Mouse (Mus musculus): ENCODE results near the gene Zfp36.
"Not testable (repeated sequence)": the region's sequence is repeated elsewhere in the genome, so short reads cannot be mapped to it uniquely, and the experiment has no call there.

Gene Zfp36

DNA sequence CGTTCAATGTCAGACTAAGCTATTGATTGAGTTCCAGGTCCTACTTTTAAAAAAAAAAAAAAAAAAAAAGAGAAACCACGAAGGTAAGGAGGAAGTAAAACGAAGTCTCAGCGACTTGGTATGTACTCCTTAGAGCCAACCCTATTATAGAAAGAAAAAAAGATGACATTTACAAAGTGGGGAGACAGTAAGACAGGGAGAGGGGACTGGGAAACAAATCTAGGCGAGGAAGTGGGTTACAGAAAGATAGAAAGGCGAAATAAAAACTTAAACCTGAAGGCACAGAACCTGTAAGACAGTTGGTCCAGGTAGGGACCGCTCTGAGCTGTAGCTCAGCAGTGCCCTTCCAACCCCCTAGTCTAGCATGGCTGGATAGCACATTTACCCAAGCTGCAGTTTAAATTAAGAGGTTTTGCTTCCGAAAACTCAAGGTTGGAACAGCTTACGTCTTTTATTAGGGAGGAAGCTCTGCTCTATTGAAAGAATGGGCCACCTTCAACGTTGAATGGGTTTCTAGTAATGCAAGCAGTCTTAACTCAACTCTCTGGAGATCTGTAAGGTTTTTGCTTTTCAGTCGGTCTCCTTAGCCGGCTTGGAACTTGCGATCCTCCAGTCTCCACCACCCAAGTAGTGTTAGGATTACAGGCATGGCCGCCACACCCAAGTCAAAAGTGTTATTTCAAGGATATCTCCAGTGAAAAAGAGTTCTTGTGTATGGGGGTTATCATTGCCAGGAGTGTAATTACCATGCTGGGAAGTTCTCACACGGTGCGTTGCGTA lies at the start of gene Zfp36:
Zfp36 (minus strand) TSS at position 17 of the 780 bp plus-strand sequence.
- peak; percentile 58 to 66 for DNase-seq

DNA sequence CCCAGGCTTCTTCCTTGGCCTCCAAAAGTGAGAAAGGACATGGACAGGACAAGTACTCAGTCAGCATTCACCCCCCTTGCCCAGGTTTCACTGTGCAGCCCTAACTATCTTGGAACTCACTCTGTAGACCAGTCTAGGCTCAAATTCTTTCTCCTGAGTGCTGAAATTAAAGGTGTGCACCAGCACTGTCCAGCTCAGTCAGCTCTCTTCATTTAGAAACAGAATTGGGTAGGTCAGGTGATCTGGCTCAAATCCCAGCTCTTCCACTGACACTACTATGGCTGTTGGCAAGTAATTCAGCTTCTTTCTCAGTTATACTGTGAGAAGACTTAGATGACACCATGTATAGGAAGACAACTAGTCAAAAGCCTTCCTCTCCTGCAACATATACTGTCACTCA lies 47.7 kb upstream of the Zfp36 start:
- no peak for DNase-seq

DNA sequence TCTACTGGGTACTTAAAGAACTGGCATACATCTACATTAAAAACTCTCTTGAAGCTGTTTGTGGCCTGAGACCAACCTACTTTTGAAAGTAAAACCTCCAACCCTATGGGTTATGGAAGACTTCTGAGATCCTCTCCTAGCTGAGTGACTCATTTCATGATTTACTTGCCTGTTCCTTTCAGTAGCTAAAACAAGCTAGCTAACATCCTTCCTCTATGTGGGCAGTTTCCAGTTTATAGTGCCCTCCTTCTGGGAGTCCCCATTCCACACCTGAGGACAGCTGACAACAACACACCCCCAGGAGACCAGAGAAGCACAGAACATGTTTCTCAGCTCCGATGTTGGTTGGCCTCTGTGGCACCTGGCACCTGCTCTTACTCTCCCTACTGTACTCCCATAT lies 43.0 kb upstream of the Zfp36 start:
- no peak for DNase-seq

- no peak for DNase-seq
Measured at GRCm38 (mm10) chr7:28419416-28419815, 39.4 kb upstream of the Zfp36 start.

GRCm38 (mm10) chr7:28418096-28418670 lies 38.1 kb upstream of the Zfp36 start:
- DNase-seq, result no peak

DNA sequence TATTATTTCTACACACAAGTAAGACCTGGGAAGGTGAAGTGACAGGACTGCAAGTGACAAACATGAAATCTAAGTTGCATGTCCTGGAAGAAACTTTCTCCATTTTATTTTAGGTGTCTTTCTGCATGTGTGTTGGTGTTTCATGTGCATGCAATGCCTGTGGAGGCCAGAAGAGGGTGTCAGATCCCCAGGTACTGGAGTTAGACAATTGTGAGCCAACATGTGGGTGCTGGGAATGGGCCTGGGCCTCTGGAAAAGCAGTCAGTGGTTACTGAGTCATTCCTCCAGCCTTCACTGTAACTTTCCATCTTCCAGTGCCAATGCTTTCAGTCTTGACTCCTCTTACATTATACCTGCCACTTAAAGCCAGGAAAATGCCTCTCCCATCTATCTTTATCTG lies 37.3 kb upstream of the Zfp36 start:
- no peak for DNase-seq

GRCm38 (mm10) chr7:28412826-28413225 lies 32.8 kb upstream of the Zfp36 start:
- DNase-seq, result peak; percentile 36 to 47

DNA sequence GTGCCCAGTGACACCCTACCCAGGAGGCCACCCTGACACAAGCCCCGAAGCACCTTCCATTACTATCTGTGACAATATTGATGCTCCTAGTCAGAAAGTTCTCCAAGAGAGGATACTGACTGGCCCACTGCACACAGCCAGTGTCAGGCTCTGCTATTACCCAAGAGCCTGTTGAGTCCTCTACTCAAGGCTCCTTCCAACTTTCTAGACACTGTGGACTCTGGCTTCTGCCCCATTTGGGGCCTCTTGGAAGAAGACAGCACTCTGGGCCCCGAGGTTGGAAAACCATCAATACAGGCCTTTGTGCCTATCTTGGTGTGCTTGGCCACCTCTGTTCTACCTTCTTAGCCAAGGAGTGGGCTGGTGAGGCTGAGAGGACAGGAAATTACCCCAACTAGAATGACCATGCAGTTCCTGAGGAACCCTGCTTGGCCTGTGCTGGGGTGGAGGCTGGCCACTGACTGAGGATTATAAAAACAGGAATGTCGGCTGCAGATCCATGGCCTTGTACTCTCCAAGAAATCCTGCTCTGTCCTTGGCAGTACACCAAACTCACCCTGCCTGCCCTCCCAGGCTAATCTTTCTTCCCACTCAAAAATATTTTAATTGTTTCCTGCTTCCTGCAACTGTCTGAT lies 30.9 kb upstream of the Zfp36 start:
- DNase-seq, result no peak

GRCm38 (mm10) chr7:28401942-28402341 lies 21.9 kb upstream of the Zfp36 start:
- no peak for DNase-seq

GRCm38 (mm10) chr7:28401030-28401429 lies 21.0 kb upstream of the Zfp36 start:
- no peak for DNase-seq

DNA sequence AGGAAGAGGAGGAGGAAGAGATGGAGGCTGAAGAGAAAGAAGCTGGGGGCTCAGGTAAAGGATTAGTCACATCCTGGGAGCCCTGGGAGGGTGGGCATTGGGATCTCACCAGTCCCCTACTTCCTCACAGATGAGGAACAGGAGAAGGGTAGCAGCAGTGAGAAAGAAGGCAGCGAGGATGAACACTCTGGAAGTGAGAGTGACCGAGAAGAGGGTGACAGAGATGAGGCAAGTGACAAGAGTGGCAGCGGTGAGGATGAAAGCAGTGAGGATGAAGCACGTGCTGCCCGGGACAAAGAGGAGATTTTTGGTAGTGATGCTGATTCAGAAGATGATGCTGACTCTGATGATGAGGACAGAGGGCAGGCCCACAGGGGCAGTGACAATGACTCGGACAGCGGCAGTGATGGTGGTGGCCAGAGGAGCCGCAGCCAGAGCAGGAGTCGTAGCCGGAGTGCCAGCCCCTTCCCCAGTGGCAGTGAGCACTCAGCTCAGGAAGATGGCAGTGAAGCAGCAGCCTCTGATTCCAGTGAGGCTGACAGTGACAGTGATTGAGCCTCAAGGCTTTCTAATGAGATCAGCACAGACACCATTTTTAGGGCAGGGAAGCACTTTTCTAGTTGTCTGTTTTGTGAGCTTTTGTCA lies 18.8 kb upstream of the Zfp36 start:
- no peak for DNase-seq

- DNase-seq, result peak; percentile 48 to 55
Measured at GRCm38 (mm10) chr7:28398000-28398399, 17.9 kb upstream of the Zfp36 start.

GRCm38 (mm10) chr7:28395425-28395824 lies 15.4 kb upstream of the Zfp36 start:
- no peak for DNase-seq

DNA sequence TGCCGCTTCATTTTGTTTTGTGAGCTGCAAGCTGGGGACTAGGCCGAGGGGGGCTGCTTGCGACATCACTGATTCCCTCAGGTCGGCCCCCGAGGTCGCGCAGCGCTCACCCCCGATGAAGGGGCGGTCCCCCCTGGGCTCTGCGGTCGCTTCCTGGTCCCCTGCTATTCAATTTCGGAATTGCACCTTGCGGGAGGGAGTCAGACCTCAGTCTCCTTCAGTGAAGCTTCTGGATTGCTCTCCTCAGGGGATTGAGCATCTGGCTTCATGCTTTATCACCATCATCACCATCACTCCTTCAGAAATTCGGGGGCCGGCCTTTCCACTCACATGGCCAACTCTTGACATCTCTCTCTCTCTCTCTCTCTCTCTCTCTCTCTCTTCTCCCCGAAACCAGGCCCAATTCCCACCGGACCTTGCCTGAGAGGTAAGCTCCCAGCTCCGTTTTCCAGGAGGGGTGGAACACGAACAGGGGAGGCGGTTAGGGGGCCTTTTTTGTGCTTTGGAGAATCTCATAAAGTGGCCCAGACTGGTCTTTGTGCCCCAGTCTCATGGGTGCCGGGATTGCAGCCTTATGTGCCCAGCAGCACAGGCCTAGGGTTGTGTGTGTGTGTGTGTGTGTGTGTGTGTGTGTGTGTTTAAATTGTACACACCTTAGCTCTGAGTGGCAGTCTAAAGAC lies 13.4 kb upstream of the Zfp36 start:
- DNase-seq, result peak in 1 of 2 experiments; percentile 31

- DNase-seq, result peak; percentile 91 to 95
Measured at GRCm38 (mm10) chr7:28392429-28393271, 12.6 kb upstream of the Zfp36 start, which contains the start of the genes Med29 and Paf1. TSS of gene Med29 (minus strand) at chr7:28392708. TSS of gene Paf1 (plus strand) at chr7:28392951.

- DNase-seq, result no peak
Measured at GRCm38 (mm10) chr7:28390331-28390730, 10.3 kb upstream of the Zfp36 start.

DNA sequence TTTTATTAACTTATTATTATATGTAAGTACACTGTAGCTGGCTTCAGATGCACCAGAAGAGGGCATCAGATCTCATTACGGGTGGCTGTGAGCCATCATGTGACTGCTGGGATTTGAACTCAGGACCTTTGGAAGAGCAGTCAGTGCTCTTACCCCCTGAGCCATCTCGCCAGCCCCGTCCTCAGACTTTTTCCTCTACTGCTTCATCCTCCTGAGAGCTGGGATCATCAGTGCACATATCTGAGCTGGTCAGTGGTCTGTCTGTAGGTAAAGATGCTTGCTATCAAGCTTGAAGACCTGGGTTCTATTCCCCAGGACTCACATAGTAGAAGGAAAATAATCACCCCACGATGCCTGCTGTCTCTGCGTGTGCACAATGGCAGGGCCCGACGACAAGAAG lies 7.3 kb upstream of the Zfp36 start:
- DNase-seq, result not testable (repeated sequence)

DNA sequence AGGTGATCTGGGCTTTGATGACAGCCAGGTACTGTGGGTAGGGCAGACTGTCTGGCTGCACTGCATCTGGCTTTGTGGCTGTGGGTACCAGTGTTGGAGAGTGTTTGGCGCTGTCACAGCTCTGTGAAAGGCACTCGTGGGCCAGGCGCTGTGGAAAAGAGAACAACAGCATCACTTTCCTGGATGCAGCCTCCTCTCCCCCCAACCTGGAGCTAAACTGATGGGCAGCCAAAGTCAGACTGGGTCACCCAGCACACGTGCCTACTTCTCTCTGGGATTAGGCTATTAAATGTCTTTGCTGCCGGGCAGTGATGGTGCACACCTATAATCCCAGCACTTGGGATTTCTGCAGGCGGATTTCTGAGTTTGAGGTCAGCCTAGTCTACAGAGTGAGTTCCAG lies 6.8 kb upstream of the Zfp36 start:
- DNase-seq, result not testable (repeated sequence)

DNA sequence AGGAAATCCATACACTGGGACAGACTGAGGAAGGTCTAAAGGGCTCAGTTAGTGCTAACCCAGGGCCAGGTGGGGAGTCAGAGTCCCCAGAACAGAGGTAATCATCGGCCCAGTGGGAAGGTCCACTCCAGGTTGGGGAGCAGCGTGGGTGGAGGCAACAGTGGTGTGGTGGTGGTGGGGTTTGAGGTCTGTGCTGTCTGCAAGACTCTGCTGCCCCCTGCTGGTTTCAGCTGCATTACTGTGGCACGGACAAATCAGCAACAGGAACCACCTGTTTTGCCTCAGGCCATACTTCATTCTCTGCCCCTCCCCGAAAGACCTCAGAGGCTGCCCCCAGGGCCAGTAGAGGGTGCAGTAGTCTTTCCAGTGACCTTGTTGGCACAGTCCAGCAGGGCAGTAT lies 6.4 kb upstream of the Zfp36 start:
- DNase-seq, result peak; percentile 93 to 94

GRCm38 (mm10) chr7:28386007-28386406 lies 6.0 kb upstream of the Zfp36 start:
- peak in 1 of 2 experiments; percentile 63 for DNase-seq

DNA sequence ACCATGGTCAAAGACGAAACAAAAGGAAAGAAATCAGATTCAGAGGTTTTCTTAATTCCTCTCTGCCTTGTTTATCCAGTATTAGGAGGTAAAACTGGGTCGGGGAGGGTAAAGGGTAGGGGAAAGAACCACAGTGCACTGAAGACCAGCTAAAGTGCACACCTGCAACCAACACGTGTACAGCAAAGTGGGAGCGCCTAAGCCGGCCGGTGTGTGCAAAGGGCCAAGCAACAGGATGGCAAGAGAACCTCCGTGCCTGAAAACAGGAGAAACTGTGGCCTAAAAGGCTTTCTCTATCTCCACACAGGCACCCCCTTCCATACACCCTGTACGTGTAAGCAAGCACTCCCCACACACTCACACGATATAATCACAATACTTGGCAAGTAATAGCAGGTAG lies 5.1 kb upstream of the Zfp36 start:
- no peak for DNase-seq

DNA sequence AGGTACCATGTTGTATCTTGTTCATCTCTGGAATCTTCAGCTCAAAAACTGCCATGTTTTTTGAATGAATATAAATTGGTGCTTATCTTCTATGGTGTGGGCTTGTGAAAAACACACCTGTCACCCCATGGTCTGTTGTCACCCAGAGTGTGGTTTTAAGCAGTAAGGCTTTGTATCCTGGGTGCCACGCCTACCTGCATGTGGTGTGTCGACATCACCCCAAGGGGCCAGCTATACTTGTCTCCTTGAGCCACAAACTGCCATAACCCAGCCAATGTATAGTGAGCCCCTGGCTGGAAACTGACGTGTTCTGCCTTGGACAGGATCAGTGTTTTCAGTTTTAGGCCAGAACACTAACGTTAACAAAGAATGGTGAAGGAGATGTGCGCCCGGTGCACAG lies 4.1 kb upstream of the Zfp36 start:
- peak; percentile 54 to 59 for DNase-seq
